Mouse (Mus musculus) liver, embryonic 11.5 days (tissue): Measurements from ENCODE around the gene Pogk. TPM values are rescaled to one million over a fixed set of nuclear protein-coding genes. Genes with fewer than 3 reads are reported as not detected.

Experiments used
- ATAC-seq: fragments of 200-750 bp; cut with Nextera tagmentation; replicated peaks from 2 replicates; pipeline ENCODE4 v1.8.0; 2017; ENCODE audit warnings: moderate number of reproducible peaks, mild to moderate bottlenecking, moderate TSS enrichment, moderate library complexity; ENCODE audit not compliant: low FRiP score
- DNase-seq: peaks from one replicate; pipeline ENCODE4 v3.0.0-alpha.2; 2017; ENCODE audit warnings: low spot score
- H3K27ac ChIP-seq: fragments of 300-500 bp; sonication (generic); 2 replicates; pipeline ENCODE4 v1.5.1; 2014; ENCODE audit warnings: mild to moderate bottlenecking, low read depth, low read length, control low read depth
- H3K27me3 ChIP-seq: fragments of 300-500 bp; sonication (generic); replicated peaks from 2 replicates; pipeline ENCODE4 v1.6.1; 2014; ENCODE audit warnings: low read length, mixed read lengths; ENCODE audit not compliant: control insufficient read depth, insufficient read depth
- H3K36me3 ChIP-seq: fragments of 300-500 bp; sonication (generic); 2 replicates; pipeline ENCODE4 v1.6.1; 2014; ENCODE audit warnings: mild to moderate bottlenecking, low read length, moderate library complexity, mixed read lengths; ENCODE audit not compliant: control insufficient read depth, insufficient read depth
- H3K4me1 ChIP-seq: fragments of 300-500 bp; sonication (generic); replicated peaks from 2 replicates; pipeline ENCODE4 v1.6.1; 2014; ENCODE audit warnings: low read length, mixed read lengths; ENCODE audit not compliant: control insufficient read depth, insufficient read depth
- H3K4me2 ChIP-seq: fragments of 300-500 bp; sonication (generic); 2 replicates; pipeline ENCODE4 v1.6.1; 2014; ENCODE audit warnings: mild to moderate bottlenecking, control low read depth, moderate library complexity
- H3K4me3 ChIP-seq: fragments of 300-500 bp; sonication (generic); 2 replicates; pipeline ENCODE4 v1.5.1; 2014; ENCODE audit warnings: low read depth, low read length, control low read depth
- H3K9ac ChIP-seq: fragments of 300-500 bp; sonication (generic); 2 replicates; pipeline ENCODE4 v1.6.1; 2014; ENCODE audit warnings: low read depth, low read length, control low read depth
- H3K9me3 ChIP-seq: fragments of 300-500 bp; sonication (generic); 2 replicates; pipeline ENCODE4 v1.6.1; 2016; ENCODE audit warnings: low read length, inconsistent platforms, mixed read lengths; ENCODE audit not compliant: control insufficient read depth
- WGBS: fragments of 180-500 bp; shearing (Covaris S2); extraction: QIAGEN DNeasy Blood & Tissue Kit; methylation state at CpG from one replicate; pipeline ENCODE4 v1.1.7; 2014; 5-methylcytosine and 5-hydroxymethylcytosine counted together
- polyA plus RNA-seq: library from polyadenylated mRNA; unstranded; fragments of >200 nt; fragmentation: Nextera tagmentation; extraction: Ambion mirVana; gene quantifications from 2 replicates; pipeline ENCODE4 v1.2.1, GENCODE M21; 2014

The Pogk gene
- 8.0 and 8.8 TPM in 2 replicates for polyA plus RNA-seq

DNA sequence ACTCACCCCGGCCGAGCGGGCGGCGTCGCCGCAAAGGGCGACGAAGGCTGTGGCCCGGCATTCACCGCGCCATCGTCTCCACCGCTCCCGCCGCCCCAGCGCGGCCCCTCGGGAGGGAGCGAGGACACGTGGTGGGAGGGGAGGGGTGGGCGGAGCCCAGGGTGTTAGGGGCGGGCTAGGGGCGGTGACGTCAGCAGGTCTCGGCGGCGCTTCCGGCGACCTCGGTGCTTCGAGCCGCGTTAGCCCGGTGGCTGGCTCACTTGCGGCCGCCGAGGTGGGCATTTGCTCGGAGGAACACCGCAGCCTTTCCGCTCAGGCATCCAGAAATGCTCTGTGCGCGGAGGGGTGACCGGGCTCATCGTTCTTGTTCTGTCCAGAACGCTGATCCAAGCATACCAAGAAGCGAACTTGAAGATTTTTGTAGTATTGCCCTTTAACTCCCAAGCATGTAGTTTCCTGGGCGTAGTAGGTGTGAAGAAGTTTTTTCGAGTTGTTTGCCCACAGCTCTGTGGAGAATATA lies at the start of gene Pogk:
Gene Pogk, minus strand, starts transcription at position 163 of the 520 bp plus-strand sequence.
- peak; percentile 84 for DNase-seq
- ATAC-seq = peak; percentile 89
- H3K4me3 ChIP-seq = peak within 1 kb of the TSS; percentile 65
- peak within 1 kb of the TSS; percentile 94 for H3K4me2 ChIP-seq
- no peak within 1 kb of the TSS for H3K27ac ChIP-seq
- peaks cover 6% of the 10 kb centered on the region; the same call in 1 of the 2 replicates for H3K9me3 ChIP-seq
- peaks cover 2% of the 10 kb centered on the region; the same call in 1 of the 2 replicates for H3K36me3 ChIP-seq
- WGBS = 7% methylated on average over 49 of the region's 49 CpGs
- H3K27me3 ChIP-seq = no peaks in the 10 kb centered on the region
- H3K4me1 ChIP-seq = 0 out of 2 replicates have a peak, but pooled peaks cover 4% of the 10 kb centered on the region
- peak within 1 kb of the TSS; percentile 78 for H3K9ac ChIP-seq

DNA sequence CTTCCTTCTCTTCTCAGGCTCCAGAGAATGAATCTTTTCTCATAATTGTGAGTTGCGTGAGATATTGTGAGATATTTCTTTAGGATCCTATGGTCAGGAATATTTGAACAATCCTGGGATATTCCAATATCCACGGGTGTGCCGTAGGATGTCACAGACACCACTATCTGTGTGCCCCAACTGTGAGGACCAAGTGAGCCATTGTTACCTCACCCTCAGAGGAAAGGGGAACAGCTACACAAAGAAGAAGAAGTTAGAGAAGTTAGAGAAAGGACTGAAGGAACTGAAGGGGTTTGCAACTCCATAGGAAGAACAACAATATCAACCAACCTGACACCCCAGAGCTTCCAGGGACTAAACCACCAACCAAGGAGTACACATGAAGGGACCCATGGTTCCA lies 32.3 kb upstream of the Pogk start:
- DNase-seq = no peak
- H3K4me3 ChIP-seq = no peak overlapping the region
- H3K9me3 ChIP-seq = no peaks in the 10 kb centered on the region
- H3K4me2 ChIP-seq = no peak overlapping the region
- H3K36me3 ChIP-seq = no peaks in the 10 kb centered on the region
- WGBS = 78% methylated on average over 3 of the region's 3 CpGs
- H3K9ac ChIP-seq = no peak overlapping the region
- no peak overlapping the region for H3K27ac ChIP-seq
- no peak for ATAC-seq
- no peaks in the 10 kb centered on the region for H3K4me1 ChIP-seq
- H3K27me3 ChIP-seq = no peaks in the 10 kb centered on the region

DNA sequence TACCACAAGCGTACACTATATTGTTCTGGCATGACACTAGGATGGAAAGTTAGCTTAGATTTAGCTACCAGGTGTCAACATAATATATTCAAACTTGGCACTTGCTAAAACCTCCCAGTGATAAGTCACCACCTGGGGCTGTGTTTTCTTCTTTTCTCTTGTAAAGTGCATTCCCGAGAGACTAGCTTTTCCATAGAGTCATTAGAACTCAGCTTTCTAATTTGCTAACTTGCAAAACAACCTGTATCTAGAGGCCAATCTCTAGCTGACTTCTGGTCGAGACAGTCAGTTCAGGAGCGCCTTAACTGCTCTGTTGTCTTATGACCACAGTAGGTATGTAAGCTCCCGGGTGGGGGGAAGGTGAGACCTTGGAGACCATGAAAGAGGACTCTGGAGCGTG lies 29.8 kb upstream of the Pogk start:
- H3K27ac ChIP-seq = no peak overlapping the region
- no peak for DNase-seq
- no peaks in the 10 kb centered on the region for H3K9me3 ChIP-seq
- H3K27me3 ChIP-seq = no peaks in the 10 kb centered on the region
- H3K4me2 ChIP-seq = no peak overlapping the region
- H3K9ac ChIP-seq = no peak overlapping the region
- H3K4me3 ChIP-seq = no peak overlapping the region
- no peak for ATAC-seq
- no peaks in the 10 kb centered on the region for H3K36me3 ChIP-seq
- WGBS = 56% methylated on average over 6 of the region's 6 CpGs
- no peaks in the 10 kb centered on the region for H3K4me1 ChIP-seq

- Histone ChIP-seq H3K27me3 (no peaks in the 10 kb centered on the region), H3K4me3 (no peak overlapping the region), H3K27ac (no peak overlapping the region), H3K9ac (no peak overlapping the region), H3K36me3 (no peaks in the 10 kb centered on the region), H3K9me3 (no peaks in the 10 kb centered on the region), H3K4me2 (peak overlapping the region; percentile 47), H3K4me1 (no peaks in the 10 kb centered on the region)
- no peak for DNase-seq
- peak; percentile 79 for ATAC-seq
- 45% methylated on average over 10 of the region's 10 CpGs for WGBS
Observed at GRCm38 (mm10) chr1:166429809-166430431, 20.3 kb upstream of the Pogk start.

DNA sequence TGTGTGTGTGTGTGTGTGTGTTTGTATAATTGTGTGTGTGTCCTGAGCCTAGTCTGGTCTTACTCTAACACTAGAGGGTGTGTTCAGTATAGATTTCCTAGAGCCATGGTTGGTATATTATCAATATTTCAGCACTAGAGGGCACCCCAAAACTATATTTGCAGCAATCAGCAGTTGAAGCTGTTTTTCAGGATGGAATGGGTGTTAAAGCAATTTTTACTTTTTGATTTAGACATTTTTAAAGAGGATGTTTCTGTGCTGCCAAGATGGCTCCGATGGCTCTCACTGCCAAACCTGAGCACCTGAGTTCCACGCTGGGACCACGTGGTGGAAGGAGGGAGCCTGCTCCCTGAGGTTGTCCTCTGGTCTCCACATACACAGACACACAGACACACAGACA lies 19.4 kb upstream of the Pogk start:
- H3K4me1 ChIP-seq = no peaks in the 10 kb centered on the region
- WGBS = 54% methylated on average over 3 of the region's 3 CpGs
- no peak overlapping the region for H3K9ac ChIP-seq
- no peak overlapping the region for H3K4me3 ChIP-seq
- ATAC-seq = peak; percentile 57; the same call in 1 of the 2 replicates
- H3K27ac ChIP-seq = no peak overlapping the region
- no peaks in the 10 kb centered on the region for H3K36me3 ChIP-seq
- DNase-seq = no peak
- peak overlapping the region; percentile 47 for H3K4me2 ChIP-seq
- H3K9me3 ChIP-seq = no peaks in the 10 kb centered on the region
- H3K27me3 ChIP-seq = no peaks in the 10 kb centered on the region

GRCm38 (mm10) chr1:166412266-166412665 lies 2.6 kb upstream of the Pogk start:
- Histone ChIP-seq H3K4me1 (0 out of 2 replicates have a peak, but pooled peaks cover 4% of the 10 kb centered on the region), H3K9ac (no peak overlapping the region), H3K4me3 (no peak overlapping the region), H3K27me3 (no peaks in the 10 kb centered on the region), H3K4me2 (no peak overlapping the region), H3K27ac (no peak overlapping the region), H3K36me3 (no peaks in the 10 kb centered on the region; the same call in 1 of the 2 replicates), H3K9me3 (peaks cover 6% of the 10 kb centered on the region; the same call in 1 of the 2 replicates)
- DNase-seq (no peak), ATAC-seq (no peak)
- 86% methylated on average over 3 of the region's 3 CpGs for WGBS

- Histone ChIP-seq H3K9me3 (peaks cover 6% of the 10 kb centered on the region; the same call in 1 of the 2 replicates), H3K4me3 (no peak overlapping the region), H3K27ac (no peak overlapping the region), H3K9ac (no peak overlapping the region), H3K4me2 (no peak overlapping the region), H3K4me1 (0 out of 2 replicates have a peak, but pooled peaks cover 4% of the 10 kb centered on the region), H3K27me3 (no peaks in the 10 kb centered on the region), H3K36me3 (no peaks in the 10 kb centered on the region; the same call in 1 of the 2 replicates)
- ATAC-seq (no peak), DNase-seq (no peak)
- 95% methylated on average over 1 of the region's 1 CpGs for WGBS
Observed at GRCm38 (mm10) chr1:166411541-166411940, 1.9 kb upstream of the Pogk start.

DNA sequence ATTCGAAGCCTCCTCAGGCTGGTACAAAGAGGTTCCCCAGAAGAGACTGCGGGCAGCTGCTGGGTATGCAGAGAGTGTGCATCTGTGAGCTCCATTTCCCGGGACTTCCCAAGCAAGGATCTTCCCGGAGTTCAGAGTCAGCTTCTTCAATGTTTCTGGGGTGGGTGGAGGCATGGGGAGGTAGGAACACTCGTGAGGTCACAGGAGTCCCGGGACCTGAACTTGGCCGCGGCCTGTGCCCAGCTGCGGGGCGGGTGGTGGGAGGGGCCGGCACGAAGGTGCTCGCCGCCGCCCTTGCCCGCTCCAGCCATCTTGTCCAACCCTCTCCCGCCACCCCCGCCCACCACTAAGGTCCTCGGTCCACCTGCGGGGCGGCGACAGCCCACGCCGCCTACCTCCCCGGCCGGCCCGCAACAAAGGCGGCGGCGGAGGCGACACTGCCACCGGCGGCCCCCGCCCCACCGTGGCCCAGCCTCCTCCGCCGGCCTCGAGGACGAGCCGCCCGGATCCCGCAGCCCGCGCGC lies 424 bp downstream of the Pogk start:
- H3K9me3 ChIP-seq = peaks cover 6% of the 10 kb centered on the region; the same call in 1 of the 2 replicates
- no peaks in the 10 kb centered on the region for H3K27me3 ChIP-seq
- peaks cover 2% of the 10 kb centered on the region; the same call in 1 of the 2 replicates for H3K36me3 ChIP-seq
- peak overlapping the region; percentile 78 for H3K9ac ChIP-seq
- H3K27ac ChIP-seq = no peak overlapping the region
- DNase-seq = no peak
- ATAC-seq = peak; percentile 71
- WGBS = 2% methylated on average over 45 of the region's 45 CpGs
- H3K4me3 ChIP-seq = peak overlapping the region; percentile 65
- 0 out of 2 replicates have a peak, but pooled peaks cover 4% of the 10 kb centered on the region for H3K4me1 ChIP-seq
- peak overlapping the region; percentile 94 for H3K4me2 ChIP-seq
